Mouse (Mus musculus) liver, embryonic 13.5 days (tissue): ENCODE data around the gene Rbp7. TPM values are rescaled to one million over a fixed set of nuclear protein-coding genes. Genes with fewer than 3 reads are reported as not detected.

Source experiments
- ATAC-seq: fragments of 200-750 bp; cut with Nextera tagmentation; 2 replicates; pipeline ENCODE4 v1.8.0; 2017; ENCODE audit warnings: low read depth, mild to moderate bottlenecking, moderate number of reproducible peaks, moderate library complexity
- DNase-seq: peaks from one replicate; pipeline ENCODE4 v3.0.0; 2022
- H3K27ac ChIP-seq: fragments of 300-500 bp; sonication (generic); 2 replicates; pipeline ENCODE4 v1.5.1; 2015; ENCODE audit warnings: moderate library complexity, mild to moderate bottlenecking, inconsistent platforms
- H3K27me3 ChIP-seq: fragments of 300-500 bp; sonication (generic); 2 replicates; pipeline ENCODE4 v1.6.1; 2015; ENCODE audit warnings: mild to moderate bottlenecking, inconsistent platforms
- H3K36me3 ChIP-seq: fragments of 300-500 bp; sonication (generic); 2 replicates; pipeline ENCODE4 v1.6.1; 2015; ENCODE audit warnings: mild to moderate bottlenecking, inconsistent platforms
- H3K4me1 ChIP-seq: fragments of 300-500 bp; sonication (generic); replicated peaks from 2 replicates; pipeline ENCODE4 v1.6.1; 2015; ENCODE audit warnings: inconsistent platforms
- H3K4me2 ChIP-seq: fragments of 300-500 bp; sonication (generic); 2 replicates; pipeline ENCODE4 v1.6.1; 2015; ENCODE audit warnings: inconsistent platforms, mild to moderate bottlenecking, moderate library complexity
- H3K4me3 ChIP-seq: fragments of 300-500 bp; sonication (generic); replicated peaks from 2 replicates; pipeline ENCODE4 v1.5.1; 2015; ENCODE audit warnings: mild to moderate bottlenecking, inconsistent platforms
- H3K9ac ChIP-seq: fragments of 300-500 bp; sonication (generic); 2 replicates; pipeline ENCODE4 v1.6.1; 2015; ENCODE audit warnings: mild to moderate bottlenecking, inconsistent platforms
- H3K9me3 ChIP-seq: fragments of 300-500 bp; sonication (generic); replicated peaks from 2 replicates; pipeline ENCODE4 v1.6.1; 2016; ENCODE audit warnings: inconsistent platforms
- WGBS: fragments of 180-500 bp; shearing (Covaris S2); methylation state at CpG from one replicate; pipeline ENCODE4 v1.1.7; 2015; ENCODE audit not compliant: insufficient replicate concordance; 5-methylcytosine and 5-hydroxymethylcytosine counted together
- polyA plus RNA-seq: library from polyadenylated mRNA; unstranded; fragments of >200 nt; fragmentation: Nextera tagmentation; extraction: Ambion mirVana; gene quantifications from 2 replicates; pipeline ENCODE4 v1.2.1, GENCODE M21; 2015

Gene Rbp7
- polyA plus RNA-seq, 1 experiment from 2014 or later, result not detected

DNA sequence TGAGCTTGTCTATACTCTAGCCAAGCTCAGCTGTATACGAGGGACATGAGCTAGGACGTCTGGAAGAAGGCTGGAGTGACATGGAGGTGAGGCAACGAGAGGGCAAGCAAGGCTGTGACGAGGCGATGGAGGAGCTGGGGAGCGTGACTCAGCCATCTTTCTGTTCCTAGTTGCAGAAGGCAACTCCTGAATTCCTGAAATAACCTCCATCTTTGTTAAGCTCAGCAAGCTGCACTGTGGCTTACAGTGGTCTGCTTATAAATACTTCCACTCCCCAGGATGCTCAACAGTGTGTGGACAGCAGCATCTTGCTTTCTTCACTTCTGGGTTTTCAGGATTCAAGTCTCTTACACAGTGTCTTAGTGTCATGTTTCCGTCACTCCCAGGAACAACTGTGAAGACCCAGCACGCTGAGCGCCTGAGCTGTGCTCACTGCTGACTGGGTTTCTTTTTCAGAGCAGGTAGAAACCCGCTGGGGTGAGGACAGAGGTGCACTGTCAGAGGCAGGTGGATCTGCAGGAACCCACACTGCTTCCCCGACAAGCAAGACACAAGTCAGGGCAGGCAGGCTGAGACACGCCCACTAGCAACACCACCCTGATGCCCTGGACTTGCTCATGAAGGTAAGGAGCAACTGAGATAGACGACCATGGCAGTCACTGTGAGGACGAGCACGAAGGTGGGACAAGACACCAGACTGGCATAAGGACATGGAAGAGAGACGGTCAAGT lies 48.9 kb downstream of the Rbp7 start:
- H3K9me3 ChIP-seq, result no peaks in the 10 kb centered on the region
- H3K4me2 ChIP-seq, result no peak overlapping the region
- no peak overlapping the region for H3K27ac ChIP-seq
- H3K27me3 ChIP-seq, result no peaks in the 10 kb centered on the region
- H3K4me3 ChIP-seq, result no peak overlapping the region
- H3K9ac ChIP-seq, result no peak overlapping the region
- peaks cover 62% of the 10 kb centered on the region for H3K4me1 ChIP-seq
- DNase-seq, result no peak
- WGBS, result 72% methylated on average over 16 of the region's 16 CpGs
- peaks cover 12% of the 10 kb centered on the region; the same call in 1 of the 2 replicates for H3K36me3 ChIP-seq
- ATAC-seq, result no peak

DNA sequence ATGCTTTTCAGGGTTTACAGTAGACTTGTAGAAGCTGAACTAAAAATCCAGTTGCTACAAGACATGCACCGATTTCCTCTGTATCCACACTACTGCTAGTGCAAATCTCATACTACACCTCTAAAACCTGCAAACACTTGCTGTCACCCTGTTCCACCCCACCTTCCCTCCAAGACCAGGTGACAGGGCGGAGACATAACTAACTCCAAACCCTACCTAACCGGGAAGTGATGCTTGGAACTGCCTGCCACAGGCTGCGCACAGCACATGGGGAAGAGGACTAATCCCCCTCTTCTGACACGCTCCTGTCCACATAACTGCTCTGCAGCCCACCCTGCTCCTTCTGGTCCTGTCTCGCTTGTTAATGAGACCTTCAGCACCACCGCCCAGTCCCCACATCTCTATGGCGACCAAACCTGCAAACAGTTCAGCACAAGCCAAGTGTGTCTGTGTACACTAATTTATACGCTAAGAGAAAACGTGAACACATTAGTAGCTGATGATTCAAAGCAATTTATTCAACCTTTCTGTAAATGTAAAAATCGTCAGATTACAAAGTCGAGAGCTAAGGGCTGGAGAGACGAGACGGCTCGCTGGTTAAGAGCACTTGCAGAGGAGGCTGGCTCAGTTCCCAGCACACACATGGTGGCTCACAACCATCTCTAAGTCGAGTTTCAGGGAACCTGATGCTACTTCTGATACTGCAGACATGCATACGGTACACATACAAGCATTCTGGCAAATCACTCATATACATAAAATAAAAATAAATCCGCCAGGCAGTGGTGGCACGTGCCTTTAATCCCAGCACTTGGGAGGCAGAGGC lies 49.9 kb downstream of the Rbp7 start:
- ATAC-seq (no peak), DNase-seq (no peak)
- no peaks in the 10 kb centered on the region for H3K27me3 ChIP-seq
- H3K27ac ChIP-seq, result no peak overlapping the region
- peaks cover 69% of the 10 kb centered on the region for H3K4me1 ChIP-seq
- H3K4me2 ChIP-seq, result no peak overlapping the region
- H3K9me3 ChIP-seq, result no peaks in the 10 kb centered on the region
- no peak overlapping the region for H3K4me3 ChIP-seq
- WGBS, result 79% methylated on average over 19 of the region's 19 CpGs
- H3K36me3 ChIP-seq, result peaks cover 5% of the 10 kb centered on the region; the same call in 1 of the 2 replicates
- no peak overlapping the region for H3K9ac ChIP-seq

DNA sequence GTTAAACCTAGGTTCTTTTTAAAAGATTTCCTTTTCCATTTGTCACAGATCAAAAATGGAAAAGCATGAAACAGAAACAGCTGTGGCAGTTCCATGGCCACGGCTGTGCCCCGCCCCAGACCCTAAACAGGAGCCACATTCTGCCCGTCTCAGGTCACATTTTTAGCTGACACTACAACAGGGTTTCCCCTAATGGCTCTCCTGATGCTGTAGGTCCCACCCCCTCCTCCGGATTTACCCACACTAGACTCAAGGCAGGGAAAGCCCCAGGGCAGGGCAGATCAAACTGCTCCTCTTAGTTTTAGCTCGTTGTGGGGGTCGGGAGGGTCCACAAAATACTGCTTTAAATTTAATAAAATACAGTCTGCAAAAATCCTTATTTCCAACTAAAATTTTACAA lies 51.7 kb downstream of the Rbp7 start:
- H3K36me3 ChIP-seq, result peaks cover 13% of the 10 kb centered on the region
- H3K27me3 ChIP-seq, result no peaks in the 10 kb centered on the region
- DNase-seq, result no peak
- H3K4me1 ChIP-seq, result peaks cover 74% of the 10 kb centered on the region
- H3K9me3 ChIP-seq, result no peaks in the 10 kb centered on the region
- H3K4me3 ChIP-seq, result no peak overlapping the region
- WGBS, result 44% methylated on average over 6 of the region's 6 CpGs
- no peak overlapping the region for H3K27ac ChIP-seq
- no peak overlapping the region for H3K9ac ChIP-seq
- ATAC-seq, result no peak
- H3K4me2 ChIP-seq, result no peak overlapping the region

DNA sequence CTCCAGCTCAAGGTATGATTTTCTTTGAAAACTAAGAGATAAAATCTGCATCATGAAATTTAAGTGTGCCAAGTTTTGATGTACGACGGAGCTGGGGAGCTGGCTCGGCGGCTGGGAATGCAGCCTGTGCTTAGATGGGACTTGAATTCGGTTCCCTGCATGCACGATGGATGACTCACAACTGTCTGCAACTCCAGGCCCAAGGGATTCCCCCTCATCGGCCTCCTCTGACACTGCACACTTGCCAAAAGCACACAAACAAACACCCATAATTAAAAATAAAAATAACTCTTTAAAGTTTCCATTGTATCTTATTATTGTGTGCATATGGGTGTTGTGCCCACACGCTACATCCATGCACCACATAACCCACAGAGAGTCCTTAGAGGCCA lies 53.2 kb downstream of the Rbp7 start:
- no peaks in the 10 kb centered on the region for H3K27me3 ChIP-seq
- H3K4me3 ChIP-seq, result no peak overlapping the region
- H3K4me1 ChIP-seq, result peaks cover 71% of the 10 kb centered on the region
- peaks cover 27% of the 10 kb centered on the region for H3K36me3 ChIP-seq
- no peaks in the 10 kb centered on the region for H3K9me3 ChIP-seq
- no peak overlapping the region for H3K9ac ChIP-seq
- no peak for DNase-seq
- H3K4me2 ChIP-seq, result no peak overlapping the region
- no peak for ATAC-seq
- H3K27ac ChIP-seq, result no peak overlapping the region
- 77% methylated on average over 8 of the region's 8 CpGs for WGBS

DNA sequence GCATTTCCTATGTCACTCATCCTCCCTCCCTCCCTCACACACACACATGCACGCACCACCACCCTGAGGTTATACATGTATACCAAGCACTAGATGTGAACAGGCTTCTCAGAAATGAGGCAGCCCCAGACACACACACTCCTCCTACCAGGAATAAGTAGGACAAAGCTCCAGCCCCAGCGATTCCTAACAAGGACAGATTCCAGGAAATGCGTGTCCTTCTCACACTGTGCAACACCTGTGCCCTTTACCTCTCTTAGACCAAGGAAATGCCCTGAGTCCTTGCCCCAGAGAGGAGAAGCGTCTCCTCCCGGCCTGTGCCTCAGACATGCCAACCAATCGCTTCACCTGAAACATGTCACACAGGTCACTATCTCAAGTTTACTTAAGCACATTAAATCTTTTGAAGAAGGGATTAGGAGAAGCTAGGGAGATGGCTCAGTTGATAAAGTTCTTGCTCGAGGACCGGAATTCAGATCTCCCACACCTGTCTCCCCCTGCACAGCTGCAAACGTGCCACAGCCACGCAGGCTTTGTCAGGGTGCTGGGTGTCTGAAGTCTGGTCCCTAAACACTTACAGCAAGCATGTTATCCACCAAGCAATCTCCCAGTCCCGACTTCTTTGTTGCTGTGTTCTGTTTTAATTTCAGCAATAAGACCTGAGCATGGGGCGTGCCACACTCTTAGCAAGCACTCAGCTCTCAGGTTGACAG lies 53.7 kb downstream of the Rbp7 start:
- Histone ChIP-seq H3K4me2 (no peak overlapping the region), H3K36me3 (peaks cover 28% of the 10 kb centered on the region), H3K27me3 (no peaks in the 10 kb centered on the region), H3K4me1 (peaks cover 68% of the 10 kb centered on the region), H3K4me3 (no peak overlapping the region), H3K9me3 (no peaks in the 10 kb centered on the region), H3K9ac (no peak overlapping the region), H3K27ac (no peak overlapping the region)
- DNase-seq, result no peak
- ATAC-seq, result no peak
- 74% methylated on average over 12 of the region's 12 CpGs for WGBS

Other genes starting within 250 kb of the Rbp7 start
- gene Kif1b, start 147.3 kb downstream of the Rbp7 start, polyA plus RNA-seq, result 5.1 and 6.7 TPM in 2 replicates
- gene Ube4b, start 28.2 kb downstream of the Rbp7 start, polyA plus RNA-seq, result 11.9 and 14.2 TPM in 2 replicates
- gene Tmem274, start 22.4 kb upstream of the Rbp7 start, polyA plus RNA-seq, result 0.19 TPM in 1 of 2 replicates, not detected in the other
- gene Nmnat1, start 30.2 kb upstream of the Rbp7 start, polyA plus RNA-seq, result 6.5 and 6.7 TPM in 2 replicates
- 19.6 and 20.5 TPM in 2 replicates for gene Lzic, start 30.3 kb upstream of the Rbp7 start, polyA plus RNA-seq
- 5.5 and 6.5 TPM in 2 replicates for gene Ctnnbip1, start 63.3 kb upstream of the Rbp7 start, polyA plus RNA-seq
- 2.6 and 2.9 TPM in 2 replicates for gene Clstn1, start 131.5 kb upstream of the Rbp7 start, polyA plus RNA-seq
- 5.6 and 6.4 TPM in 2 replicates for gene Pik3cd, start 247.6 kb upstream of the Rbp7 start, polyA plus RNA-seq